Mouse (Mus musculus): Measurements from ENCODE around the gene Coq8b.

GRCm38 (mm10) chr7:27185986-27186385, 46.8 kb upstream of the Coq8b start:
- no peak for TF ChIP-seq CTCF (IDR thresholded peaks at IDR 0.05; ENCODE audit: control insufficient read depth, insufficient read depth, insufficient read length)
- TF ChIP-seq USF1 (IDR thresholded peaks at IDR 0.05; ENCODE audit: low read depth), result no peak
- no peak for TF ChIP-seq MYOG (IDR thresholded peaks at IDR 0.05; ENCODE audit: control insufficient read depth, extremely low read depth, insufficient read length)
- no peak for TF ChIP-seq MAX (IDR thresholded peaks at IDR 0.05)
- no peak for TF ChIP-seq CEBPB (IDR thresholded peaks at IDR 0.05; ENCODE audit: low read depth)
- no peak for TF ChIP-seq MYOD1 (IDR thresholded peaks at IDR 0.05; ENCODE audit: control insufficient read depth, insufficient read length, low read depth)

All from C2C12 (cell line).